Mouse (Mus musculus) midbrain, embryonic 11.5 days (tissue): ENCODE measurements at regions not wholly inside any gene's neighbourhood (a gene's known extent, or its start where the extent isn't known, plus 50 kb on each side); places are given as distances from the start of the nearest gene placed in this dataset.

ENCODE experiments used
- ATAC-seq: fragments of 200-750 bp; cut with Nextera tagmentation; 2 replicates; pipeline ENCODE4 v1.8.0; 2017; ENCODE audit warnings: moderate TSS enrichment, moderate library complexity; ENCODE audit not compliant: low FRiP score
- DNase-seq: peaks from one replicate; pipeline ENCODE4 v3.0.0; 2015; ENCODE audit warnings: low spot score; ENCODE audit errors: missing footprints
- H3K27ac ChIP-seq: fragments of 300-500 bp; sonication (generic); 2 replicates; pipeline ENCODE4 v1.5.1; 2014; ENCODE audit warnings: low read depth, low read length
- H3K27me3 ChIP-seq: fragments of 300-500 bp; sonication (generic); 2 replicates; pipeline ENCODE4 v1.6.1; 2014; ENCODE audit warnings: mild to moderate bottlenecking, low read length, moderate library complexity, mixed read lengths; ENCODE audit not compliant: control insufficient read depth, insufficient read depth
- H3K36me3 ChIP-seq: fragments of 300-500 bp; sonication (generic); 2 replicates; pipeline ENCODE4 v1.6.1; 2014; ENCODE audit warnings: mild to moderate bottlenecking, low read length, moderate library complexity, mixed read lengths; ENCODE audit not compliant: control insufficient read depth, insufficient read depth
- H3K4me1 ChIP-seq: fragments of 300-500 bp; sonication (generic); 2 replicates; pipeline ENCODE4 v1.6.1; 2014; ENCODE audit warnings: low read length; ENCODE audit not compliant: control insufficient read depth, insufficient read depth
- H3K4me2 ChIP-seq: fragments of 300-500 bp; sonication (generic); 2 replicates; pipeline ENCODE4 v1.6.1; 2014; ENCODE audit warnings: mild to moderate bottlenecking, moderate library complexity
- H3K4me3 ChIP-seq: fragments of 300-500 bp; sonication (generic); 2 replicates; pipeline ENCODE4 v1.5.1; 2014; ENCODE audit warnings: low read depth, low read length
- H3K9ac ChIP-seq: fragments of 300-500 bp; sonication (generic); 2 replicates; pipeline ENCODE4 v1.6.1; 2014; ENCODE audit warnings: low read length
- H3K9me3 ChIP-seq: fragments of 300-500 bp; sonication (generic); 2 replicates; pipeline ENCODE4 v1.6.1; 2016; ENCODE audit warnings: low read length; ENCODE audit not compliant: control insufficient read depth
- WGBS: fragments of 180-500 bp; shearing (Covaris S2); extraction: QIAGEN DNeasy Blood & Tissue Kit; methylation state at CpG from one replicate; pipeline ENCODE4 v1.1.7; 2014; 5-methylcytosine and 5-hydroxymethylcytosine counted together

- no peak overlapping the region for H3K4me3 ChIP-seq
- no peaks in the 10 kb centered on the region for H3K9me3 ChIP-seq
- no peak overlapping the region for H3K27ac ChIP-seq
- H3K9ac ChIP-seq = no peak overlapping the region
- no peaks in the 10 kb centered on the region for H3K27me3 ChIP-seq
- no peaks in the 10 kb centered on the region for H3K4me1 ChIP-seq
- no peak for DNase-seq
- no peak for ATAC-seq
- no peak overlapping the region for H3K4me2 ChIP-seq
- no peaks in the 10 kb centered on the region for H3K36me3 ChIP-seq
- 56% methylated on average over 2 of the region's 2 CpGs for WGBS
Observed at GRCm38 (mm10) chr2:117652647-117653046, 309.8 kb upstream of the Rasgrp1 start.

GRCm38 (mm10) chr2:117656546-117657175 is 313.9 kb upstream of the Rasgrp1 start:
- Histone ChIP-seq H3K4me1 (no peaks in the 10 kb centered on the region), H3K9ac (no peak overlapping the region), H3K4me3 (no peak overlapping the region), H3K9me3 (no peaks in the 10 kb centered on the region), H3K36me3 (no peaks in the 10 kb centered on the region), H3K4me2 (no peak overlapping the region), H3K27ac (no peak overlapping the region), H3K27me3 (no peaks in the 10 kb centered on the region)
- ATAC-seq (no peak), DNase-seq (no peak)
- 84% methylated on average over 2 of the region's 2 CpGs for WGBS

DNA sequence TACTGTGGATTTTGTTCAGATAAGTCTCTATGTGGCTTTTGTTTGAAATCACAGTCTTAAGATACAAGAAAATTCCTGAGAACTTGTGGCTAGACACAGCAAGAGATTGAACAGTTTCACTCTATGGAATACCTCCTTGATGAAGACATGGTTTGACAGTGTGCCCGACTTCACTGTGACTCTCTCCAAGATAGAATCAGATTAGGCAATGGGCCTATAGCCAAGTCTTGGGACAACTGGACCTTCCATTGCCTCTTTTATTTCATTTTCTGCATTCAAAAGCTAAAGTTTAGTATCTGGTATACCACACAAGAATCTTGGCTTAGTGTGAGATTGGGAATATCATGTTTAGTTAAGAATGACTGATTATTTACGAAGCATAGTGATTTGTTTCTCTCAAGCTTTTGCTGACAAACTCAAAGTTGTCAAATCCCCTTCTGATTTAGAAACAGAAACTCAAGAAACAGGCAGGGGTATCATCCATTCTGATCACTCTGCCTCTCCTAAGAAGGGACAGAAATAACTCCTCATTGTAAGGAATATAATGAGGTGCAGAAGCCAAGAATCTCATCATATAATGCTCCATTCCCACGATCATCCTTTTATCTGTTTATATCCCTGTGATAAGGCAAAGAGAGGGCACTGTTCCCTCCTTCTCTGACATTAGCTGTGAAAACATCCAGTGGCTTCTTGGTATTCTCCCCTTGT is 317.6 kb upstream of the Rasgrp1 start:
- no peak overlapping the region for H3K9ac ChIP-seq
- no peak overlapping the region for H3K27ac ChIP-seq
- no peak for ATAC-seq
- H3K9me3 ChIP-seq = no peaks in the 10 kb centered on the region
- H3K27me3 ChIP-seq = no peaks in the 10 kb centered on the region
- no peaks in the 10 kb centered on the region for H3K36me3 ChIP-seq
- H3K4me1 ChIP-seq = no peaks in the 10 kb centered on the region
- WGBS = 87% methylated on average over 3 of the region's 3 CpGs
- no peak overlapping the region for H3K4me3 ChIP-seq
- no peak for DNase-seq
- H3K4me2 ChIP-seq = no peak overlapping the region

DNA sequence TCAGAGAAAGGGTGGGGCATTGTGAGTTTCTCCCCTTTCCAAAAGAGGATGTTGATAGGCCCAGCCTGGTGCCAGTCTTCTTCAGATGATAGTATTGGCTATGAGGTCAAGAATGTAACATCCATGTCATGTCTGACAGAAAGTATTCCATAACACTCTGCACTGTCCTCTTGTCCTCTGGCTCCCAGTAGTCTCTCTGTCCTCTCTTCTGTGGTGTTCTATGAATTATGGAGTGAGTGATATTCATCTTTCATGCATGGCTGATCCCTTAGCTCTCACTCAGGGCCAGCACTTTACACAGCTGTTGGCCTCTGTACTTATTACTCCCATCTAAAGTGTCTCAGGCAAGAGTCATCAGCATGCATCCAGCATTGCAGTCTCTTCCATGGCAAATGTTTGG is 319.9 kb upstream of the Rasgrp1 start:
- no peak for DNase-seq
- H3K9me3 ChIP-seq = no peaks in the 10 kb centered on the region
- H3K4me3 ChIP-seq = no peak overlapping the region
- H3K36me3 ChIP-seq = no peaks in the 10 kb centered on the region
- H3K4me2 ChIP-seq = no peak overlapping the region
- no peak for ATAC-seq
- no peaks in the 10 kb centered on the region for H3K27me3 ChIP-seq
- H3K27ac ChIP-seq = no peak overlapping the region
- H3K4me1 ChIP-seq = no peaks in the 10 kb centered on the region
- H3K9ac ChIP-seq = no peak overlapping the region

DNA sequence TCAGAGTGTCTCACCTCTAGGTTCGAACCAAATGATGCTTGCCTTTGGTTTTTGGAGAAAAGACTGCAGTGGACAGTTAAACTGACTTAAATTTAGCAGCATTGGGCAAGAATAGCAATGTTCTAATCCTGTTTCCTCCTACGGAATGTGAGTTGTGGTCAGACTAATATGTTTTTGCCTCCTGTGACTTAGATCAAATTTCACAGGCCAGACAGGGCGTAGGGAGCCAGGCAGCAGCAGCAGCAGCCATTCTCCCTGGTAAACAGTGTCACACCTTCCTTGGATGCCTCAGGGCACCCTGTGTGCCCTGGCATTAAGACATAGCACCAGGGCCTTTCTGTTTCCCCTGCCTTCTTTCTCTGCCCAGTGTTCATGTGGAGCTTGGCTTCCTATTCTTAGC is 323.7 kb upstream of the Rasgrp1 start:
- ATAC-seq (no peak), DNase-seq (no peak)
- H3K4me3 ChIP-seq = no peak overlapping the region
- no peak overlapping the region for H3K9ac ChIP-seq
- H3K9me3 ChIP-seq = no peaks in the 10 kb centered on the region
- no peaks in the 10 kb centered on the region for H3K27me3 ChIP-seq
- H3K4me2 ChIP-seq = no peak overlapping the region
- H3K27ac ChIP-seq = no peak overlapping the region
- 55% methylated on average over 3 of the region's 3 CpGs for WGBS
- no peaks in the 10 kb centered on the region for H3K4me1 ChIP-seq
- H3K36me3 ChIP-seq = no peaks in the 10 kb centered on the region

DNA sequence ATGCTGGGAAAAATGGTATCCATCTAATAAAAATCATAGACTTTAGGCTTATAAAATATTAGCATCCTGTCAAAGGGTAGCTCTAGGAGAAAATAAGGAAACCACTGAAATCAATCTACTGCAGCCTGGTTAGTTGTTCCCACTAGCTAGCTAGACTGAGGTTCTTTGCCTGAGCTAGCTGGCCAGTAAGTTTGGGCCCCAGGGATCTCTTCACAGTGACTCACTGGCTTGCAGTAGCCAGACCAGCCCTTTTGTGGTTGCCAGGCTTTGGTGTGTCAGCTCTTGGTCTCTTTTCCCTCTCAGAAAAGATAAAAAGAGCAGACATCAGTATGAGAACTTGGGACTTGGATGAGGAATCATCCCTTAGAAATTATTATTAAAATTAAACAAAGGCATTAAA is 325.3 kb upstream of the Rasgrp1 start:
- Histone ChIP-seq H3K4me3 (no peak overlapping the region), H3K27ac (no peak overlapping the region), H3K9ac (no peak overlapping the region), H3K9me3 (no peaks in the 10 kb centered on the region), H3K4me2 (no peak overlapping the region), H3K4me1 (no peaks in the 10 kb centered on the region), H3K36me3 (no peaks in the 10 kb centered on the region), H3K27me3 (no peaks in the 10 kb centered on the region)
- DNase-seq (peak; percentile 4), ATAC-seq (no peak)

GRCm38 (mm10) chr2:117674877-117675276 is 332.1 kb upstream of the Rasgrp1 start:
- DNase-seq = peak; percentile 6
- no peaks in the 10 kb centered on the region for H3K4me1 ChIP-seq
- WGBS = 78% methylated on average over 1 of the region's 1 CpGs
- no peak overlapping the region for H3K4me2 ChIP-seq
- H3K4me3 ChIP-seq = no peak overlapping the region
- H3K27ac ChIP-seq = no peak overlapping the region
- H3K9ac ChIP-seq = no peak overlapping the region
- ATAC-seq = no peak
- H3K9me3 ChIP-seq = no peaks in the 10 kb centered on the region
- H3K27me3 ChIP-seq = no peaks in the 10 kb centered on the region
- H3K36me3 ChIP-seq = no peaks in the 10 kb centered on the region

- DNase-seq (no peak), ATAC-seq (no peak)
- Histone ChIP-seq H3K9me3 (no peaks in the 10 kb centered on the region), H3K36me3 (no peaks in the 10 kb centered on the region), H3K4me2 (no peak overlapping the region), H3K27me3 (no peaks in the 10 kb centered on the region), H3K4me1 (no peaks in the 10 kb centered on the region), H3K9ac (no peak overlapping the region), H3K4me3 (no peak overlapping the region), H3K27ac (no peak overlapping the region)
- WGBS = 75% methylated on average over 4 of the region's 4 CpGs
Observed at GRCm38 (mm10) chr2:117678650-117679049, 335.8 kb upstream of the Rasgrp1 start.

- ATAC-seq (no peak), DNase-seq (no peak)
- Histone ChIP-seq H3K9ac (no peak overlapping the region), H3K36me3 (no peaks in the 10 kb centered on the region), H3K4me1 (no peaks in the 10 kb centered on the region), H3K27ac (no peak overlapping the region), H3K27me3 (no peaks in the 10 kb centered on the region), H3K9me3 (no peaks in the 10 kb centered on the region), H3K4me3 (no peak overlapping the region), H3K4me2 (no peak overlapping the region)
- WGBS = 88% methylated on average over 4 of the region's 4 CpGs
Observed at GRCm38 (mm10) chr2:117685836-117686453, 343.1 kb upstream of the Rasgrp1 start.
